Mouse (Mus musculus): ENCODE results near the gene Zfp39. TPM values are rescaled to one million over a fixed set of nuclear protein-coding genes. Genes with fewer than 3 reads are reported as not detected.

Gene Zfp39
- total RNA-seq, 2 experiments from 2014 or later, result 5.2 to 6.1 TPM

- intact Hi-C loops (cut with DNase I), result loop anchor here (5.0 kb wide), 1 partner anchor 370 kb away; no protein-coding TSS in a partner anchor
- DNase-seq, result no peak
Measured at GRCm38 (mm10) chr11:58927053-58927452, 23.0 kb upstream of the Zfp39 start.

DNA sequence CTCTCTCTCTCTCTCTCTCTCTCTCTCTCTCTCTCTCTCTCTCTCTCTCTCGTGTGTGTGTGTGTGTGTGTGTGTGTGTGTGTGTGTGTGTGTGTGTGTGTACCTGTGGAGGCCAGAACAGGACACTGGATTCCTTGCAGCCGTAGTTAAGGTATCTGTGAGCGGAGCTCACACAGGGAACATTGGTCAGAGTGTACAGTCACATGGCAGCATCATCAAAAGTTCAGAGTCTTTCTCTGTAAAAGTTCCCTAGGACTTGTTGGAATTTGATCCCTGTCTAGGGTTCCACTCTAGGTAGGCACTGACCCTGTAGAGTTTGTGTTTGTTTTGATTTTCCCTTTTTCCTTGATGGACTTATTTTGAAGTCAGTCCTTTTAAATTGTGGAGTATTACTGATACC, 22.6 kb upstream of the Zfp39 start:
- intact Hi-C loops (cut with DNase I), result loop anchor here (5.0 kb wide), 1 partner anchor 371 kb away; no protein-coding TSS in a partner anchor
- DNase-seq, result no peak

- intact Hi-C loops (cut with DNase I), result no loop called here
- DNase-seq, result no peak
Measured at GRCm38 (mm10) chr11:58922420-58922819, 18.4 kb upstream of the Zfp39 start.

GRCm38 (mm10) chr11:58918759-58919158, 14.7 kb upstream of the Zfp39 start:
- DNase-seq, result no peak
- intact Hi-C loops (cut with DNase I), result loop anchor here (10.0 kb wide), 1 partner anchor 514 kb away; no protein-coding TSS in a partner anchor

DNA sequence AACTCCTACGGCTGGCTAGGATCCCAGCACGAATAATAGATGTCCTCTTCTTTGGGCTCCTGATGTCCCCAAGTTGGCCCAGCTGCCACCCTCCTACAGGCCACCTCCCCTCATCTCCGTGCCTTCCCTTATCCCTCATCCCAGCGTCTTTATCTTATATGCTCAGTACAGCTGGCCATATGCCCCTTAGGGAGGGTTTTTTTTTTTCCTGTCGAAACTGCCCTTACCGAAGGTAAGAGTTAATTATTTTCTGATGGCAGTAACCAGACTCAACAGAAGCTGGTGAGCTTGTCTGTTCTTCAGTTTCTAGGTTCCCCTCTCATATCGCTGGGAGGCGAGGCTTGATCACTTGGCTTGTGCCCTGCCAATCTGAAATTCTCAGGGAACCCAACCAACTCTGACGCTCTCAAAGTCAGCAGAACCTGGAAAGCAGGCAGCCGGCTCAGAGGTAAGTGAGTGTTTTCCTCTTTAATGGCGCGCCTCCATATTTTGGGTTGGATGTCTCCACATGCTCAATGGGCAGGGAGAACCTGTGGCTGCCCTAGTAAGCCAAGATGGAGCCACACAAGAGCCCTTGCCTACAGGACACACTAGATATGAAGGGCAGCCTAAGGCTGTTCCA, 13.8 kb upstream of the Zfp39 start, which contains the start of gene Btnl10:
Gene Btnl10, plus strand, starts transcription at position 164 of the 622 bp plus-strand sequence.
- intact Hi-C loops (cut with DNase I), result loop anchor here (10.0 kb wide), 1 partner anchor 513 kb away; no protein-coding TSS in a partner anchor
- DNase-seq, result no peak

DNA sequence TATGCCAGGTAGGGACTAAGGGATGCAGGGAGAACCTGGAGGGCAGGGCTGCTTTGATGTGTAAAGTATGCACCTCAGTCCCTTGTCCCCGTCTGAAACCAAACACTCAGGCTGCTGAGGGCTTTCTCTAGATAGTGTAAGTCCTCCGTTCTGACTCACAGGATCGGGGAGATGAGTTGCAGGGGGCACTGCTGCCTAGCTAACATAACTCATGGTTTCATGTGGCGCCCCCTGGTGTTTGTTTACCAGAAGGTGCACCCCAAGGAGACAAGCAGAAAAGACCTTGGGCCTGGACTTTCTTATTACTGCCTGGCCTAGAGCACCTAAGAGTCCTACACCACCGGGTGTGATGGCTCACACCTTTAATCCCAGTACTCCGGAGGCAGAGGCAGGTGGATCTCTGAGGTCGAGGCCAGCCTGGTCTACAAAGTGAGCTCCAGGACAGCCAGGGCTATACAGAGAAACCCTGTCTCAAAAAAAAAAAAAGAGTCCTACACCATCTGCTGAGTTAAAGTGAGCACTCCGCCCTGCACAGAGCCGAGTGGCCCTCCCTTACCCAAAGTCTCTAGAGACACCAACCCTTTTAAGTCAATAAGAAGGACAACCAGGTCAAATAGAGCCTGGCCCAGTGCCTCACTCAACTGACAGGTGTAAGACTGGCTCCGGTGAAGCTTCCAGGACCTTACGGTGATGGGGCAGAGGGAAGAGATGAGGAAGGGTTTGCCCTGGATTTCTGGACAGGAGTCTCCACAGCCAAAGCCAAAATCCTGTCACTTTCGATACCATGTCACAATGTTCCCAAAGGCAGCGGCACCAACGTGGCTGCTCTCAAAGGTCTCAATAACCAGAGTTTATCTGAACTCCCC, 13.1 kb upstream of the Zfp39 start:
- DNase-seq, result peak; percentile 12 to 63
- intact Hi-C loops (cut with DNase I), result loop anchor here (10.0 kb wide), 1 partner anchor 512 kb away; no protein-coding TSS in a partner anchor

DNA sequence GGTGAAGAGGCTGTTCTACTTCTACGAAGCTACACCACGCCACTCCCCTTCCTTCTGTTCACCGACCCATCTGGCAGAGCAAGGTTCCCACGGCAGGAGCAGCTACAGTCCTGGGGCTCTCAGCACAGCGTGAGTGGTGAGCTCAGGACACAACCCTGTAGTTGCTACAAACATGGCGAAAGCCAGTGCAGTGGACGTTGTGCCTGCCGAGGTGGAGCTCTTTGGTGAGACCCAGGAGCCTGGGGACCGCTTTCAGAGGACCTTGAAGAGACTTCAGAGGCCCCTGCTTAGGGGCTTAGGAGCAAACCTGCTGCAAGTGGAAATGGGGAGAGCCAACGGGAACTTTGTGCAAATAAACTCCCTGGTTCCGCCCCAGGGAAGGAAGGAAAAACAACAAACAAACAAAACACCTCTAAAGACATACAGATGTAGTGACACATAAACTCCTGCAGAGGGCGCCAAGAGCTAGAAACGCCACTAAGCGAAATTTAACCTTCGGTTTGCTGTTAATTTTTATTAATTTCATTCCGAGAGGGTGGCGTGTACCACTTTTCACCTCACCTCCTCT, 10.5 kb upstream of the Zfp39 start:
- DNase-seq, result peak; percentile 34 to 55
- intact Hi-C loops (cut with DNase I), result loop anchor here (10.0 kb wide), 1 partner anchor 510 kb away; no protein-coding TSS in a partner anchor

DNA sequence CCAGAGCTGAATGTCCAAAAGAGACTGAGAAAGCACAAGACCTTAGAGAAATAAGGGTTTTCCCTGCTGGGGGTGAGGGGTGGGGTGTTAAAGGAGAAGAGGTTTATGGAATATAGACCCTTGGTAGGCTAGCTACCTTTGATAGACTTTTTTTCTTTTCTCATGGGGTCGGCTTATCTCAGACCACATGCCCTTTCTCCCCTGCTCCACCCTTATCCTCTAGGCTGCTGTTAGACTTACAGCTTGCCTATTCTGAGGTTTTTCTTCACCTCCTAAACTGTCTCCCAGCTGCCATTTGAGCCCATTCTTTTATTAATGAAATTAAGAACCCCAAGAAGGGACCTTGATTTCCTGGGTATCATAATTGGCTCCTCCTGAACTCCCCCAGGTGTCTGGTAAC, 9.8 kb upstream of the Zfp39 start:
- DNase-seq, result no peak
- intact Hi-C loops (cut with DNase I), result loop anchor here (10.0 kb wide), 1 partner anchor 509 kb away; no protein-coding TSS in a partner anchor

DNA sequence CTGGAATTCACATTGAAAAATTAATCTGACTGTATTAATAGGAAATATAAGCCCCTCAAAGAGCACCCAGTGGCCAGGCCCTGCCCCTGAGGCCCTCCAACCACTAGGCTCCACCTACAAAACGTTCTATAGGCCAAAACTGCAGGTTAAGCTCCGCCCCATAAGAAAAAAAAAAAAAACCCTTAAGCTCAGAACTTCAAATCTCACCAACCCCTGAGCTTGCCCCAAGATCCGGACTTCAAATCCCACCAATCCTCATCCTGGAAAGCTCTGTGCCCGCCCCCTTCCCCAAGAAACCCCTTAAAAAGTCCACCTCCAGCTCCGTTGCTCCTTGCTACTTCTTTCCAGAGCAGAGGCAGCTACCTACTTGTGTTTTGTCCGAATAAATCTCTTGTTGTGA, 813 bp upstream of the Zfp39 start:
- peak; percentile 10 to 29 for DNase-seq
- intact Hi-C loops (cut with DNase I), result no loop called here

DNA sequence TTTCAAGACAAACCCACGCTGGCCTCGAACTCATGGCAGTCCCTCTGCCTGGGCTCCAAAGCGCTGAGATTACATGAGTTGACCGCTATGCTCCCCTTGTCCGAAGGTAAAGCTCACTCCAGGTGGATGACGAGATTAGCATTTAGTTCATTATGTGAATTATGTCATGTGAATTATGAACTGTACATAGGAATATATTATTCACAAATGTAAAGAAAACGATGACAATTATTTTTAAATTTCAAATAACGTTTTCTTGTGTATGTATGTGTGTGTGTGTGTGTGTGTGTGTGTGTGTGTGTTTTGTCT, 339 bp upstream of the Zfp39 start:
- intact Hi-C loops (cut with DNase I), result no loop called here
- no peak for DNase-seq

- DNase-seq, result no peak
- intact Hi-C loops (cut with DNase I), result no loop called here
Measured at GRCm38 (mm10) chr11:58901080-58901479, 2.9 kb downstream of the Zfp39 start.

- no peak for DNase-seq
- intact Hi-C loops (cut with DNase I), result no loop called here
Measured at GRCm38 (mm10) chr11:58897485-58897884, 6.5 kb downstream of the Zfp39 start.

DNA sequence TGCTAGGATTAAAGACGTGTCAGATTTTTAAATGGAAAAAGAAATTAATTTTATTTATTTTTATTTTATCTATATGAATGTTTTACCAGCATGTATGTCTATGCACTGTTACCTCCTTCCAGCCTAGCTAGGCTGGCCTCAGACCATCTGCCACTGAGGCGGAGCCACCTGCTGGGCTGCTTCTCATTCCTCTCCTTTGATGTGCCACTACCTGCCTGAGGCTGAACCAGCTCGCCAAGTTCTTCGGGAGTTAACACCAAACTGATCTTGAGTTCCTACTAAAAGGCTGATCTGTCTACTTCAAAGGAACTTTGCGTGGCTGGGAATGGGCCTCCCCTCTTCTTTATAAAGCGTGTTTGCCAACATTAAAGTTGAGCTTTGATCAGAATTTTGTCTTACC, 9.6 kb downstream of the Zfp39 start:
- no peak for DNase-seq

DNA sequence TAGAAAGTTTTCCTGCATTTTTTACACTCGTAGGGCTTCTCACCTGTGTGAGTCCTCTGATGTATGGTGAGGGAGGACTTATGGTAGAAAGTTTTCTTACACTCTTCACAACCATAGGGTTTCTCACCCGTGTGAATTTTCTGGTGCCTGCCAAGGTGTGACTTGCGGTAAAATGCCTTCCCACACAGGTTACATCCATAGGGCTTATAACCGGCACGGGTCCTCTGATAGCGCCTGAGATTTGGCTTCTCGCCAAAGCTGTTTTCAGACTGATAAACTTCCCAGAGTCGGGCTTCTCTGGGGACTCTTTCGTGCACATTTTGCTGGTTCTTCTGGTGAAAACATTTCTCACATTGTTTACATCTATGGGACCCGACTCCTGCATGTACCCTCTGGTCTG, 13.5 kb downstream of the Zfp39 start:
- intact Hi-C loops (cut with DNase I), result no loop called here
- no peak for DNase-seq

More for the DNA sequence above, 9.6 kb downstream of the Zfp39 start:
- intact Hi-C loops (cut with DNase I), result no loop called here

- intact Hi-C loops (cut with DNase I), result no loop called here
- peak in 1 of 2 experiments; percentile 8 for DNase-seq
Measured at GRCm38 (mm10) chr11:58883756-58884155, 20.3 kb downstream of the Zfp39 start.

- no peak for DNase-seq
- intact Hi-C loops (cut with DNase I), result no loop called here
Measured at GRCm38 (mm10) chr11:58870961-58871360, 33.1 kb downstream of the Zfp39 start.

DNA sequence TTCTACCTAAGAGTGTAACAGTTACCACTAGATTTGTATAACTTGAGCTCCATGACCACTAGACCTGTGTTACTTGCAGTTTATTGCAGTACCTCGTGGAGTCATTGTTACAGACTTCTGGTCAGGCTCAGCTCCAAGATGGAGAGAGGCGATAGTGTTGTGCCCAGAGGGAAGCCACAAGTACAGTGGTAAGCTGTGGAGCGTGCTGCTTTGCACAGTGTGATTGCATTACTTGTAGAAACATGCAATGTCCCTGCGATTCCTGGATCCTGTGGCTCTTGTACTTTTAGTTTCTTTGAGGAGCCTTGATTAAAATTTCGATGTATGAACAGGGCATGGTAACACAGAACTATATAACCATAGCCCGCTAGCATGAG, 36.1 kb downstream of the Zfp39 start:
- DNase-seq, result no peak
- intact Hi-C loops (cut with DNase I), result no loop called here

- DNase-seq, result peak; percentile 83 to 87
- intact Hi-C loops (cut with DNase I), result no loop called here
Measured at GRCm38 (mm10) chr11:58867039-58867953, 36.7 kb downstream of the Zfp39 start, which contains the start of gene 2810021J22Rik. Gene 2810021J22Rik (plus strand): TSS chr11:58867216.

DNA sequence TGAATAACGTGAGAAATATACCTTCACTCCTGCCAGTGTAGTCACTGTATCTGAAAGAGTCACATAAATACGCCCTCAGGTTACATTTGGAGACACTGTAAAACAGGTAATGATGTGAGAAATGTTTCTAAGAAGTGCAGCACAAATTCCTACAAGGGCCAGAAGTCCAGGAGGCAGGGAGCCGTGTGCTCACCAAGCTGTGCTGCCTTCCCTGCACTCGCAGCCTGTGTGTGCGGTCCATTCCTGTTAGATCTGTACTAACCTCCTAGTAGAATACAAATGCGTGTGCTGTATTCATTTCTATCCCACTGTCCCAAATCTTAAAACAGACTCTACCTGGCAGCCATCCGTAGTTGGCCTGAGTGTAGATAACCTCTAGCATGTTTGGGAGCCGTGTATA, 43.3 kb downstream of the Zfp39 start:
- intact Hi-C loops (cut with DNase I), result no loop called here
- no peak for DNase-seq

- no peak for DNase-seq
- intact Hi-C loops (cut with DNase I), result no loop called here
Measured at GRCm38 (mm10) chr11:58849731-58850130, 54.3 kb downstream of the Zfp39 start.

Measured in heart, postnatal 10 days (tissue).